Mouse (Mus musculus): ENCODE results near the gene Gm15557. TPM values are rescaled to one million over a fixed set of nuclear protein-coding genes. Genes with fewer than 3 reads are reported as not detected.

Gm15557 gene
- total RNA-seq (2023): not detected

DNA sequence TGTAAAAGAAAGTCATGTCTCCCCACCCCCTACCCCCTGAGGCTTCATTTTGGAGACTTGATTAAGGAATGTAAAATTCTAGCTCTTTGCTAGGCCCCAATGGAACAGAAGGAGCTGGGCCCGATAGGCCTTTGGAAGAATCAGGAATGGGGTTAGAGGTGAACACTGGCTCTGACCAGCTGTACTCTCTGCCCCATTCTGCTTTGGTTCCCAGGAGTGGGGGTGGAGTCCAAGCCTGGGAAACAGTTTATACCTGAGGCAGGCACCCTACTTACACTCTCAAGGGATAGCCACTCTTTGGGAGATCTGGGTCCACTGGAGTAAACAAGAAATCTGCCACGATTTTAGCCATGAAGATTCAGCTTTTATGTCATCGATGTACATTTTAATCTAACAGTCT, at the start of gene Gm15557:
Gm15557 (plus strand) TSS at position 48 of the 400 bp plus-strand sequence.

GRCm38 (mm10) chr2:155929531-155930442, 10.7 kb upstream of the Gm15557 start, which contains the start of gene Uqcc1:
TSS of gene Uqcc1 (minus strand) at chr2:155930310.

DNA sequence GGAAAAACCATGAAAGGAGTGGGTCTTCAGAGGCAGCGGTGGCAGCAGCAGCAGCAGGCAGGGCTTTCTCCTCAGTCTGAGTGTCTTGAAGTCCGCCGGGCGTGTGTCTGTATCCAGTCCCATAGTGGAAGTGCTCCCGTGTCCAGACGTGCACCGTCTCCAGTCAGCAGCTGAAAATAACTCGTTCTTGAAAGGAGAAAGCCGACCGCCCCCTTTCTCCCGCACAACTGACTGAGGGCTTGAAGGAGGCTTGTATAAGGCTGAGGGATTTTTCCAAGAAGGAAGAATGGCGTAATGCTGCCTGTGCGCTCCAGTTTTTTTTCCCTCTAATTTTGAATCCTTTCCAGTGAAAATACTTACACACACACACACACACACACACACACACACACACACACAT, 4.6 kb downstream of the Gm15557 start, which contains the start of gene Gdf5:
Gdf5 (minus strand) TSS at position 244 of the 400 bp plus-strand sequence.

DNA sequence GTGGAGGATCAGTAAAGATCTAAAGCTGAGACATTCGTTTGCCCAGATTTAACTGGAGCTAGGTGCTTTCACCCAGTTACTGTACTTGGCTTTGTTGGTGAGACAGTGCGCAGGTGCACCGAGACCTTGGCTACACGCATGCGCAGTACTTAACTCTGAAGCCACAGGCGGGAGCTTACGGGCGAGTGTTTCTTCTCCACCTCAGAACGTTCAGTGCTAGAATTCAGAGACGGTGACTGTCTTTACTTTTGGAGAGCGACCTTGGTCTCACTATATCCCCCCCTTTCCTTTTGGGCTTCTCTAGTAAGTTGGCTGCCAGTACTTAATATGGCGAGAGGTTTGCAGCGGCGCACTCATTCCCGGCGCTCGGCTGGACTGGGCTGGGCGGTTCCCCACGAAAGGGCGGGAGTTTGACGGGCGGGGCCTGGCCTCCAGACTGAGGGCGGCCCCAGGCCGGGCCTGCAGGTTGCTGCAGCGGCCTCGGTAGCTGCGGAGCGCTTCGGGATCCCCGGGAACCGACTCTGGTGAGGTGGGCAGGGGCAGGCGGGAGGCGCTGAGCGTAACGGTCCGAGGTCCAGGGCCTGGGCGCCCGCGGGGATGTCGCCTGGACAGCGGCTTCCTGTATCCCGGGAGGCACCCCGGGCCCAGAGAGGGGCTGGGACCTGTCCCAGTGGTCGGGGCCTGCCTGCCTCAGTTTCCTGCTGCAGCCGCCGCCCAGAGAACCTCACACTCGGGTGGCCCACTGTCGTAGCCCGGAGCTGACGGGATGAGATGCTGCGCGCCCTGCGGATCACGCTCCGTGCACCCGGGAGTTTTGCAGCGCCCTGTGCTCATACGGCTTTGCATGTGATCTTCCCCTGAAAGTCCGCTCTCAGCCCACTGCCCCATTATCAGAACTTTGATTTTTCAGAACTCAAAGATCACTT, 15.9 kb downstream of the Gm15557 start, which contains the start of gene Cep250:
Cep250 (plus strand) TSS at position 325 of the 926 bp plus-strand sequence.

Other genes starting within 250 kb of the Gm15557 start
- 100 to 1,000 TPM; 127 to 136 TPM for gene Trpc4ap, start 248.3 kb upstream of the Gm15557 start, total RNA-seq (2023)
- gene Edem2, start 211.3 kb upstream of the Gm15557 start, total RNA-seq (2023): 10 to 100 TPM; 36.7 to 39.8 TPM
- gene Gm17581, start 204.9 kb upstream of the Gm15557 start, total RNA-seq (2023): not detected
- gene Procr, start 189.6 kb upstream of the Gm15557 start, total RNA-seq (2023): not detected
- gene Mmp24, start 165.4 kb upstream of the Gm15557 start, total RNA-seq (2023): not detected
- gene BC029722, start 121.3 kb upstream of the Gm15557 start, total RNA-seq (2023): 10 to 100 TPM in 1 of 2 experiments, 1 to 10 TPM in 1; 7.0 to 10.7 TPM
- gene Eif6, start 113.8 kb upstream of the Gm15557 start, total RNA-seq (2023): 10 to 100 TPM; 79.8 to 91.0 TPM
- gene Fam83c, start 105.9 kb upstream of the Gm15557 start, total RNA-seq (2023): not detected
- gene Uqcc1, start 10.4 kb upstream of the Gm15557 start, total RNA-seq (2023): 10 to 100 TPM; 13.0 to 17.1 TPM
- gene Gdf5, start 4.6 kb downstream of the Gm15557 start, total RNA-seq (2023): not detected
- gene Cep250, start 15.7 kb downstream of the Gm15557 start, total RNA-seq (2023): 10 to 100 TPM; 58.0 to 65.1 TPM
- under 1 TPM; 0.42 to 0.55 TPM for gene 6430550D23Rik, start 67.2 kb downstream of the Gm15557 start, total RNA-seq (2023)
- gene Ergic3, start 67.3 kb downstream of the Gm15557 start, total RNA-seq (2023): 10 to 100 TPM; 62.0 to 62.6 TPM
- not detected for gene Fer1l4, start 112.2 kb downstream of the Gm15557 start, total RNA-seq (2023)
- under 1 TPM; 0.33 to 0.42 TPM for gene Spag4, start 124.4 kb downstream of the Gm15557 start, total RNA-seq (2023)
- 10 to 100 TPM; 71.3 to 80.9 TPM for gene Cpne1, start 171.2 kb downstream of the Gm15557 start, total RNA-seq (2023)
- gene Rbm12, start 171.2 kb downstream of the Gm15557 start, total RNA-seq (2023): 10 to 100 TPM; 26.7 to 30.4 TPM
- 10 to 100 TPM; 16.8 to 17.4 TPM for gene Gm28036, start 186.4 kb downstream of the Gm15557 start, total RNA-seq (2023)
- gene Romo1, start 203.3 kb downstream of the Gm15557 start, total RNA-seq (2023): 10 to 100 TPM; 44.4 to 51.7 TPM
- 10 to 100 TPM; 16.4 to 19.5 TPM for gene Nfs1, start 203.5 kb downstream of the Gm15557 start, total RNA-seq (2023)
- gene Rbm39, start 239.5 kb downstream of the Gm15557 start, total RNA-seq (2023): 1,000 to 10,000 TPM in 1 of 2 experiments, 100 to 1,000 TPM in 1; 884 to 1,046 TPM